Mouse (Mus musculus) adrenal gland, postnatal 10 days (tissue): Measurements from ENCODE around the gene Glis3. TPM values are rescaled to one million over a fixed set of nuclear protein-coding genes. Genes with fewer than 3 reads are reported as not detected.
A peak's percentile ranks its signal among the peaks of the same experiment; 100 is the strongest.

Source experiments
- DNase-seq: peaks from one replicate; pipeline ENCODE4 v3.0.0; 2021; ENCODE audit warnings: mixed read lengths
- total RNA-seq, 2 experiments: library from RNA; stranded (reverse); gene quantifications; 2 replicates each; pipeline ENCODE4 v1.2.3; 2021

Gene Glis3
- total RNA-seq, 2 experiments from 2014 or later: 6.6 to 7.5 TPM

DNA sequence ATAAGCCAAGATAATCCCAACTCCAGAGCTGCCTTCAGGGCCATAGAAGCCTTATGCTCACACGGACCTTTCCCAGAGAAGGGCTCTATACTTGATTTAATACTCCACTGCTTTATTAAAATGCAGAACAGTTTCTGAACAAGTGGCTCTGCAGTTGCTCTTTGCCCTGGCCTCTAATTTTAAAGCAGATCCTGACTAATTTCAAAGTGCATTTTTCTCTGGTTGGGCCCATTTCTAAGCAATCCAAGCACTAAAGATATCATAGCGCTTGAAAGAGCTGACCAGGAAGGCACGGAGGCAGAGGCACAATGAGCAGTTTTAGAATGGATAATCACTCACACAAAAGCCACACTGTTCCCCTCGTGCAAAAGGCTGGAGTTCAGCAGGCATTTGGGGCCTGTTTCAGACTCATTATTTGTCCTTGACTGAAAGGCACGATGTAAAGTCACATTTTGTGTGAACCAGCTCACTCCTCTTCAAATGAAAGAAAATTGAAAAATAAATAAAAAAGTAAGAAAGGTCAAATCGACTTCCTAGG, 202.5 kb downstream of the Glis3 start:
- no peak for DNase-seq

DNA sequence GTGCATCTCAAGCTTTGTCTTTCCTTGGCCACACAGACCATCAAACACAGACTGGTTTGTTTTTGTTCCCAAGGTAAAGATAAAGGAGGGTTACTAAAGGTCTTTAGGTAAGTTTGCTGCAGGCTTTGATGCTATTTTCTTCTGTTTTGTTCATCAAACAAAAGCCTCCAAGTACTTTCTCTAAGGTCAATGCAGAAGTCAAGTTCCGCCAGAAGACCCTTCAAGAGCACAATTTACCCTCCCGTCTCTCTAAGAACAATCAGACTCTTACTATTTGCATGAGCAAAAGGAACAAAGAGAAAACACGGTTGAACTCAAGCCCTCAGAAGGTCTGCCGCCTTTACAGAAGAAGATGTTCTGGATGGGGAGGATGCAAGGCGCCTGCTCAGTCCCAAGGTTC, 206.3 kb downstream of the Glis3 start:
- no peak for DNase-seq

DNA sequence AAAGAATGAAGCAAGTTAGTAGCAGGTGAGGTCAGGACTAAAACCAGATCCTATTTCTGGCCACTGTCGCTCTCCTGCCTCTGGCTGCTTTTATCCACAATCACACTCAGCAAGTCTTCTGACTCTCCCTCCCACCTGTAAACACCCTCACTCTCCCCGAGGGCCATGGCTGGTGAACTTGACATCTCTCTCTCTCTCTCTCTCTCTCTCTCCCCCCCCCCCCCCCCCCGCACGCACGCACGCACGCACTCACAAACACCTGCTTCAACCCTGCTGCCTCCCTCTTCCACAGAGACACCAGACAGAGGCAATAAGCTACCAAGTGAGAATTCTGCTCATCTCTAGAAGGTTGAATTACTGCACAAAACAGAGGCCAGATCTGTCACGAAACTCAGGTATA, 208.7 kb downstream of the Glis3 start:
- no peak for DNase-seq

DNA sequence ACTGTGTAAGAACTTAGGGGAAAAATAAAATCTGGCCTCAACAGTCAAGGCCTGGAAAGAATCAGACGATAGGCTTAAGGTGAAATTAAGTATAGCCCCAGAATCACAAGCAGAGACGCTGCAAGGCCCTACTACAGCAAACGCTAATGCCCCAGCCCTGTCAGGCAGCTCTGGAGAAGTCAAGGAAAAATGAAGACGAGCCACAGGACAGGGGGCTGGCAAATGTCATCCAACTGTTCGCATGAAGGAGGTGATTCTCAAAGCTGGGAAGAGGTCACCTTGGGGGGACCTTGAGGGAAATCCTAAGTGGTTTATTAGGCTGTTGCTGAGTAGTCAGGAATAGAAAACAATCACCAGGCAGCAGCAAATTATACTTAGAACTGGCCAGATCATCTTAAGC, 214.1 kb downstream of the Glis3 start:
- no peak for DNase-seq

DNA sequence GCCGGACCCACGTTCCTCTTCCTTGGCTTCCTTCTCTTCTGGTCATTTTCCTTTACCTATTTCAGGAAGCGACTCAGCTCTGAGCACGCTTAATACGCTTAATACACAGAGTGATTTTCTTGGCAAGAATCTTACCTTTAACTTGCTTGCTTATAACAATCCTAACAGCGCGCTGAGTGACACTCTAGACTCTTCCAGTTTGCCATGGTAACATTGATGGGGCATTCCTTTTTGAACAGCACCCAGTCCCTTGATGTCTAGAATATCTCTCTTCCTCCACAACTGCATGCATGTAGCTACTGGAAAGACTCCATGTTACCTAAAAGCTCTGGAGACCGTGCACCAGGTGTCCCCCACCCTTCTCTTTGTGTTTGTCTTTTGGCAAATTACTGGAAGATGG, 225.5 kb downstream of the Glis3 start:
- DNase-seq: no peak

DNA sequence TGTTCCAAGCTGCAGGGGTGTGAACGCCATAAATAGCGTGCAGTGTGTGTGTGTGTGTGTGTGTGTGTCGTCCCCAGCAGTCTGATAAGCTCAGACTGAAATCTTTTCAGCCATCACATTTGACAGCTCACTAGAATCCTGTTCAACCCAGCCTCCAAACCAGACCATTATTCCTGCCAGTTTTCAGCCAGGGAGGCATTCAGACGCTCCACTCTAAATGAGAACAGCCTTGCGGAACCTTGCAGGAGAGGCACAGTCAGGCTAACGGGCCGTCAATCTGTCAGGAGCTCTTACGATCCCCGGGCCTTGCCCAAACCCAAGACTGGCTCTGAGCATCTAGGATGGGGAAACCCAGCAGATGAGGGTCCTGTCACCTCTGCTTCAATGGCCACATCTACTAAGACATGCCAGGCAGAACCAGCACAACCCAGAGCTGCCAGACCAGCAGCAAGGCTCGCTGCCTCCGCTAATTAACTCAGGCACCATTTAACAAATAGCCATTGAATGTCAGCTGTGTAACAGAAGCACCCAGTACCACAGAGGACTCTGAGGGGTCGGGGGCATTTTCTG, 226.8 kb downstream of the Glis3 start:
- DNase-seq: peak; percentile 2

DNA sequence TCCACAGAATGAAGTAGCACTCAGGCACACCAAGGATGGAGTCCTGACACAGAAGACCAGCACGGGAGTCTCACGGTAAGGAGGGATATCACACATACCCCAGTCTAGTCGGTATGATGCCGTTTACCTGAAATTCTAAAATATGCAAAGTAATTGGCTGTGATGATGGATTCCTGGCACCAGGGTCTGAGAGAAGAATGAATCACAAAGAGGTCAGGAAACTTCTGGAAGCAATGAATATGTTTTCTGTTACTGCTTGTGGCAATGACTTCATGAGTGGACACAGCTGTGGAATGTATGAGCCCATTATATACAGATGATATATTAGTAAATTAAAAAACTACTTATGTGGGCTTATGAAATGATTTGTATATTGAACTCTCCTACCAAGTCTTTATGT, 231.1 kb downstream of the Glis3 start:
- no peak for DNase-seq

DNA sequence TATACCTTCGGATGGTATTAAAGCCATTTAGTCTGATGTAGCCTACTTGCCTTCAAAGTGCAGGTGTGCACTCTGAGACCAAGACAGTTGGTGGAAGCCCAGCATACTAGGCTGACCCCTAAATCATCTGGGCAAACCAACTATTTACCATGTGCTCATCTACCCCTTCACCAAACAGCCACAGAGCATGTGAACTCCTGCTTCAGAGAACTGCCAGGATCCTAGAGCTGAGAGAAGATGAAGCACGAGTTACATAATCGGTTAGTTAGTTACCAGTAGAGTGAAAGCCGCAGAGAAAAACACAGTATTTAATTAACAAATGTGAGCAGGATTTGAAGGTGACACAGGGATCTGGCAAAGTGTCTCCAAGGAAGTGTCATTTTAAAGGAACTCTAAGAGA, 237.7 kb downstream of the Glis3 start:
- no peak for DNase-seq

DNA sequence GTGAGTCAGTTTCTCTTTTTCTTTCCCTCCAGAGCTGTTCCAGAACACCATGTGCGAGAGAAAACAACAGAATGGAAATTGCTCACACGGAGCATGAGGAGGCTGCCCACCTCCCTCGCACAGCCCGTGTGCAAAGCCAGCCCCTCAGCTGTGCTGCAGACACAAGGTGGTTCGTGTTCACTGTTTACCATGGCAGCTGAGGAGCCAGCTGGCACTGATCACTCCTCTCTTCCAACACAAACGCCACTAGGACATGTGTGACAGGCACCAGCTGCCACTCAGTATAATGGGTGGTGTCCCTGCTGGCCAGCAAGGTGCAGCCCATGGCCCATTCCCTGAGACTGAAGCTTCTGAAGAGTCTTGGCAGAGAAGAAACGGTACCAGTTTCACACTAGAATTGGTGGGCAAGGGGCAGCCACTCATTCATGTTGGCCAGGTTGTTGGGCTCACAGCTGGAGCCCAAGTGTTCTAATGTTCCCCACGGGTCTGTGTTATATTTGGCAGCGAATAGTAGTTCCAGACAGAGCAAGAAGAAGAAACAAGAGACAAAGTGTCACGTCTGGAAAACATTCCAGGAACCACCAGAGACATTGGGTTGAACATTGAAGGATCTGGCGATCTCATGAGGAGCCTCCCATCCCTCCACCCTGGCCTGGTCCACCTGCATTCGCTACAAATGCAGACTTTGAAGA, 243.3 kb downstream of the Glis3 start:
- DNase-seq: no peak

DNA sequence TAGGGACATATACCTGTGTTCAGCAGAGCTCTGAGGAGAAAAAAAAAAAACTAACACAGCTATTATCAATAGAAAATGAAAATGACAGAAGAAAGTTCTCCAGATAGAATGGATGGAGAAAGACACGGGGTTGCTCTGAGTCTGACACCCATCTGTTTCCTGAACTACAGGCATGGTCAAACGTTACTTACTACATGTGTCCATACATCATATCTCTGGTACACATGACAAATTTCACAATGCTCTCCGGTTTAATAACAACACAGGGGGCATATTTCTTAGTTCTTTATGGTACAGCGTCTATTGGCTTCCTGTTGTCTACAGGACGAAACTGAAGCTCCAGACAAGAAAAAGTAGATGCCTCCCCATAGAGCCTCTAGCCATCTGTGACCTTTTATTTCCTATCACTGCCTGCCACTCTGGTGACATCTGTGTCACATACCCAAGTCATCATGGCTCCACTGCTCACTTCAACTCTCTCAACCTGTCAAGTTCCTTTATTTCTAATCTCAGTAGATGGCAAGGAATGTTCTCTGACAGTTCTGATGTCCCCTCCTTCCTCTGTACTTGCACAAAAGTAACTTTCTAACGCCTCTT, 251.6 kb downstream of the Glis3 start:
- no peak for DNase-seq

DNA sequence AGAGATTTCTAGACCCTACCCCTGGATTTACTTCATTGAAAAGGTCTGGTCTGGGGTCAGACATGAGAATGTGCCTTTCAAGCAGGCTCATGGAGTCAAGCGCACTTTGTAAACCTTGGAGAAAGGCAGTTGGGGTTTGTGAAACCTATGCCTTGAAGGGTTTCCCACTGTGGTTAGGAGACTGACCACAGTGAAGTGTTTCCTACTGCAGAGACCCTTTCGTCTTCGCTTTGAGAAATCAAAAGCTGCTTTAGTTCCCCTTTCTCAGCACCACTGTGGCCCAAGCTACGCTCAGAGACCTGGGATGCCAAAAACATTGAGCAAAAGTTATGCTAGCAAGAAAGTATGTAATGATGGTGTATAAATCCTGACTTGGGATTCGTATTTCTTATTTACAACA, 255.7 kb downstream of the Glis3 start:
- no peak for DNase-seq

DNA sequence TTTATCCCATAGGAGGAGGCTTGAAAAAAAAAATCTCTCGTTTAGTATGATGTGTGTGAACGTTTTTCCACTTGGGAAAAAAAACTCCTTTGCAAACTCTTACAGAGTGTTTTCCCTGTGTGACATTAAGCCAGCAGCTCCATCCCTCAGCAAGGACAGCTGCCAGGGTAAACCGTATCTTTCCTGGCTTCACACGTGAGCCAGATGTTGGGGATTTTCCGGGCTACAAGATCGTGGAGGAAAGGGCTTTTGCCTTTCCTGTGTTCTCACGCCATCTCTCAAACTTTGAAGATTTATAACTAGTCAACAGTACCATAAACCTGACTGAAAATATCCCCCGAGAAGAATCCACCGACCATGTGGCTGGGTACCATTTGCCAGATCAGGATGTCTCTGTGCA, 256.9 kb downstream of the Glis3 start:
- DNase-seq: no peak

DNA sequence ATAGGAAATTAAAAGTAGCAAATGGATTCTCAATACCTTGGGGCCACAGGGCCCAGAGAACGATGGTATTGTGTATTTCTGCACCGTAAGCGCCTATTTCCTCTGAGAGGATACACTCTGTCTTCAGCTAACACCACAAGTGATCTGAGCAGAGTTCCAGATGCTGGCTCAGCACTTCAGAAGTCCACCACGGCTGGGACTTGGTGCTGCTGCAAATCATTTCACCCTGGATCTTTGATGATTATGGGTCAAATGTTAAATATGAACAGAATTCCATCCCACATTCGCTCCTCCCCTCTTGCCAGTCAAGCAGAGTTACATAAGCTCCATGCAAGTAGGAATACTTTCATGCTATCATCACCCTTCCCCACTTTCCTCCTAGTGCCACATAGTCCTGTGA, 263.8 kb downstream of the Glis3 start:
- no peak for DNase-seq

DNA sequence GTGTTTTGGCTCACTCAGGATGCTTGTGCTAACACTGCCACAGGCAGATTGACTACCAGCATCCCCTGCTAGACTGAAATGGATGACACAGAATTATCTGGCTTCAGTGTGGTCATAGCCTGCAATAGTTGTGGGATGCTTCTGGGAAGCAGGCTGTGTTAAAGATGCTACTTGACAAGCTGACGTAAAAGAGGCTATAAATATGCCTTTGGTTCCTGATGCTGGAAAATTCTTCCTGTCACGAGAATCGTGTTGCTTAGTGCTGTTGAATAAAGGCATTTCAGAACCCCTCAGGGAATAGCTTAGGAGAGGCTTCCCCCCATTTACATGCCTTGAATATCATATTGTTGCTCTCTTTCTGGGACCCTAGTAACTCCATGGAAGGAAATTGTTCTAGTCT, 271.1 kb downstream of the Glis3 start:
- no peak for DNase-seq

DNA sequence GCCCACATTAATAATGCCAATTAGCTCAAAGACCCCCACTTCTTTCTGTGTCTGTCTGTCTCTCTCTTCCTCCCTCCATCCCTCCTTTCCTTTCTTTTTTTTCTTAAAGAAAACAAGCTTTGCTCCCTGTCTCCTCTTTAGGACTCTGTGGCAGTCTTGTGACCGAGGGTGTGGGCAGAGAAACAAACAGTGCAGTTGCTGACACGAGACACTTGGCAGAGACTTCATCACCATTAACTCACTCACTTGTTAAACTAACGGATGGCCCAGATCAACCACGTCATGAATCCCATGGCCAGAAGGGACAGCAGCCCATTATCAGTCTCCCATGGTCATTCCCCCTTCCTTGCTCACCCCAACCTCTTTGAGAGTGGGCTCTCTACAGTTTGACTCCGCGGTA, 276.9 kb downstream of the Glis3 start:
- DNase-seq: no peak

DNA sequence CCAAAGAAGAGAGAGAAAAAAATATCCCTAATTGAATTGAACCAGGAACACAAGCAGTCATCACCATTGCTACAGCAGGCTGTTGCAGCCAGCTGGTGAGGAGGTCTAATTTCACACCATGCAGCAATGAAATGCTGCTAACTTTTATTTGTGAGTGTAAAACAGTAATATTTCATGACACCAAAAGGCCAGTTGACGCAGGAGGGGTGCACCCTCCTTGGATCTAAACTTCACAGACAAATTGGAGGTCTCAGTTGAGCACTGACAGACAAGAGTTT, 284.4 kb downstream of the Glis3 start:
- no peak for DNase-seq

DNA sequence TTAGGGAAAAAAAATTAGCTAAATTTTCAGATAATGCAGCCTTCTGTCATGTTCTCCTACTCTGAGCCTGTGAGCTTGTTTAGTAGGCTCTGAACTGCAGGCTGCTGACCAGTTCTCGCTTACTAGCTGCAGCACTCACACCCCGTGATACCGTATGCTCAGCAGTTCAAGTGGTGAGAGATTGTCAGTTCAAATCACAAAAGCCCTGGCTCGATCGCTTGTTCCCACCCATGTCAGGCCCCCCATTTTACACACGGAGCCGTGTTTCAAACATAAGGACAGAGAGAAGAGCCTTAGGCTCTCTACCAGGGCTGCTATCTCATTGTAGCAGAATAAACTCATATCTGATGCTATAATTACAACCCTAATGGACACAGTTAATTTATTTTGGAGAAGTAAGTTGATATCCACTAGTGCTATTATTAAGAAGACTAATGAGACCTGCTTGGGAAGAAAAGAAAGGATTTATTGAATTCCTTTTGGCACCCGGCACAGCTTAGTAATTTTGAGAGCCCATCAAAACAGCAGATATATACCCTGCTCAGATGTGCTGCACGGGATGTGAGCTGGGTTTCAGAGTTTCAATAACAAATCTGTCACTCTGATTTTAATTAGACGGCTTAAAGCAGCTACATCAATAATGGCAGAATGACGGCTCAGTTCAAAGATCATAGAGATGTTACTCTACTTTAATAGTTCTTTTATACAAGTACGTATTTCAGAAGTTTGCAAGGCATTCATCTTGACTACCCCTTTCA, 284.9 kb downstream of the Glis3 start:
- no peak for DNase-seq

DNA sequence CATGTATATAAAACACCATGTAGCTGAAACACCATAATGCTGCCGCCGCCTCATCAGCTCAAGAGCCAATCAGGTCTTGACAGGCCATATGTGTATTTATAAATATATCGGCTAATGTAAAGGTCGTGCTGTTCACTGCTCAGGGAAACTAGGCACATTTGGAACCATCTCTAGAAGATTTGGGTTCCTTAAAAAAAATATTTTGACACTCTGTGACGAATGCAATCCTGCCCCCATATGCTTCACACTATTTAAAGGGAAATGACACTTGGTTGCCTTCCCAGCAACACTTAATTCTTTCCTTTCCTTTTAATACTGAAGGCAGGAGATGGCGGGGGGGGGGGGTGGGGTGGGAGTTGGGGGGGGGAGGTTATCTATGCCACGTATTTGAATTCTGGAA, 286.1 kb downstream of the Glis3 start:
- no peak for DNase-seq

DNA sequence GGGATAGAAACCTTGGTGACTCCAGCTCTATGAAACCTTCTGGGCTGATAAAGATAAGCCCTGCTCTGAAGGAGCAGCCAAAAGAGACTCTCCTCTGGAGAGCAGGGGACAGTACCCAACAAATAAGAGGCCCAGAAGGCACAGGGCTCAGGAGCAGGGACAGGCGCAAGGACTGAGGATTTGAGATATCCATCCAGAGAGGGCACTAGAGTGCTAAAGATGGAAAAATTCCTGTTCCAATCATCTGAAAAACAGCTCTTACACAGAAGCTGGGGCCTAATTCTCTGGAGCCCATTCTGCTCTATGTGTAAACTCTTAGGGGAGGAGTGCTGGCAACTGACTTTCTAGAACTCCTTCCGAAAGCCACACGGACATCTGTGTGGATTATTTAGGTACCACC, 287.0 kb downstream of the Glis3 start:
- DNase-seq: peak; percentile 4

DNA sequence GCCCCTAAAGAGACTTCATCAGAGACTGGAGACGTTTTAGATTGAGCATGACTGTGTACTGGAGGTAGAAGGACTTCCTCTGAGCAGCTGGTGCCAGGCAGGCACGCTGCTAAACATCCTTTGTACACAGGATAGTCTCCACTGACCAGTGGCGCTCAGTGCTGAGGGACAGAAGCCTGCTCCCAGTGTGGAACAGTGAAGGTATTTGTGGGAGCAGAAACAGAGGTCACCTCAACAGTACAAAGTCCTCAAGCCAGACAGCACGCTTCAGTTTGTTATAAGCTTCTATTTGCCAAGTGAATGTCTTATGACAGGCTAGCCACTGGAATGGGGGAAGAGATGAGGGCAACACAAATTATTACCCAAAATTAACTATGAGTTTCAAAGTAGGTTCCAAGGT, 289.0 kb downstream of the Glis3 start:
- DNase-seq: no peak

DNA sequence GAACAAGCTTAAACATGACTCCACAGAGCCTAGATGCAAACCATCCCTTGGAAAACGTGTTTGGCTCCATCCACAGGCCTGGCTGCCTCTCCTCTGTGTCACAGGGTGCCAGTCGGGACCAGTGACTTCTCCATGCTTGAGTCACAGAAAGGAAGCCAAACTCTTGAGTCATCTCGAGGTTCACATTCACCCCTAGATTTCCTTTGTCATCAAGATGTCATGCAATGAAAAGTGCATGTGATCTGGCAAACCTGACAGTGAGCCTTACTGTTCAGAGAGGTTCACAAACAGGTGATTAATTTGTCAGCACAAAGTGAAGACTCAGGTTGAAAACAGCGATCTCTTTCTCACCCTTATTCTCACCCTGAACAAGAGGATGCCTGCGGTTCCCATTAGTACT, 290.7 kb downstream of the Glis3 start:
- no peak for DNase-seq

DNA sequence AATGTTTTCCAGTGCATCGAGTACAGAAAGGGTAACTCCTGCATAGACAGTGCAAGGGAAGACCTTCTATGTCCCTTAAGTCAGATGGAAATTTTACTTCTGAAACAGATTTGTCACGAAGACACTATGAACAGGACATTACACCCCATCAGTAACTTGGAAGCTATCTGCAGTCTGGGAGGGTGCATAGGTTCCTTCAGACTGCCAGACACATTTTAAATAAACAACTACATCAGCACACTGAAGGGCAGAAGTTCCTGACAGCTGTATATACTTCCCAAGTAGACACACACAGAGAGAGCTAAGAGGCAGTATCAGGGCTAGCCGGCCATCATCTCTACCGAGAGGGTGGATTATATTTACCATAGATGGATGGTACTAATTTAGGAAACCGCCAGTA, 296.5 kb downstream of the Glis3 start:
- no peak for DNase-seq

DNA sequence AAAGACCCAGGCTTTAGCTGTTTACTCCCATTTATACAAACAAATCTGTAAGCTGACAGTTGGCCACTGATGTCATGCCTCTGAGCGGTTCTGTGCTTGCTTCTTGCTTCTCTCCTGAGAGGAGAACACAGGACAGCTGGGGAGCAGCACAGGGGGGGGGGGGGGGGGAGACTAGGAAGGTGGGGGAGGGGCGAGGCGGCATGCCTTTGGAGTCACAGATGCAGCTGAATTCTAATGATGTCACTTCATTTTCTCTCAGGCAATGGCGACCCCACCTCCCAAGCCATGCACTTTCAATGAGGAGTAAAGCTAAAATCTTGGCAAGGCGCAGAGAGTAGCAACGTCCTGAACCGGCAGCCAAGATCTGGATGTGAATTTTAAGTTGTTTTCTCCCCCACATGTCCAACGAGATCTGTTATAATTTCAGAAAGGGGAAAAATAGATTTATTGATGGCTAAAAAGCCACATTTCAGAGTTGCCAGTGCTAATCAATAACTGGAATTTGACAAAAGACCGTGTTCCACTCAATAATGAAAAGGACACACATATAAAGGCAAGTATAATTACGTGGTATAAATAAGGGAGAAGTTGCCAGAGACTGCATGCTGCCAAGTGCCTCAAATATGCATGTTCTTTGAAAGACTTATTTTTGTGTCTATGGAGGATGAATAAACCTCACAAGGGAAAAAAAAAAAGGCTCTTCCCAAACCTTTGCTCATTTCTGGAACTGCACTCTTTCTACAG, 297.5 kb downstream of the Glis3 start:
- DNase-seq: no peak
